28 mouse cellular contexts compared by ENCODE assay signal in genomic region chr7:72089463-72090175, GRCm38 (mm10).
DNase-seq lines count a peak whose midpoint lies in the region; ATAC-seq lines count a peak whose summit lies in the region.
"Had no signal": no experiment of that assay in that cellular context is flagged by ENCODE, and none has a peak within 500 bp of the region (broad histone marks: within the 10 kb centered on the region; RNA-seq: fewer than 3 reads in every experiment).

No protein-coding gene starts in this region.

- no peak overlapping the region for H3K27ac ChIP-seq in limb, embryonic 11.5 days (replicated peaks; ENCODE audit: low read depth, low read length)
- no peak overlapping the region for H3K27ac ChIP-seq in limb, embryonic 10.5 days
- no peak overlapping the region for H3K27ac ChIP-seq in limb, embryonic 12.5 days
- H3K27ac ChIP-seq in forebrain, embryonic 15.5 days (replicated peaks) = no peak overlapping the region
- H3K27ac ChIP-seq: forebrain, embryonic 10.5 days; forebrain, embryonic 13.5 days; gastrocnemius, adult 2 months; heart, embryonic 15.5 days; hindbrain, embryonic 10.5 days; hindbrain, embryonic 13.5 days had no signal

- no peaks in the 10 kb centered on the region for H3K27me3 ChIP-seq in limb, embryonic 11.5 days (ENCODE audit: control insufficient read depth, insufficient read depth, low read length)
- H3K27me3 ChIP-seq in limb, embryonic 10.5 days (ENCODE audit: low read depth, poor library complexity, severe bottlenecking) = peaks cover 6% of the 10 kb centered on the region; the same call in 1 of the 2 replicates
- H3K27me3 ChIP-seq in limb, embryonic 12.5 days = peaks cover 29% of the 10 kb centered on the region
- H3K27me3 ChIP-seq in forebrain, embryonic 15.5 days = no peaks in the 10 kb centered on the region
- H3K27me3 ChIP-seq: CH12.LX; forebrain, embryonic 13.5 days; heart, embryonic 12.5 days; heart, embryonic 15.5 days; hindbrain, embryonic 13.5 days; Patski had no signal

- H3K4me2 ChIP-seq in limb, embryonic 11.5 days (ENCODE audit: low read depth, severe bottlenecking) = no peak overlapping the region
- H3K4me2 ChIP-seq in limb, embryonic 12.5 days = no peak overlapping the region
- H3K4me2 ChIP-seq in forebrain, embryonic 15.5 days (replicated peaks) = no peak overlapping the region
- H3K4me2 ChIP-seq: forebrain, embryonic 13.5 days; heart, embryonic 12.5 days; heart, embryonic 15.5 days; hindbrain, embryonic 13.5 days had no signal

- no peaks in the 10 kb centered on the region for H3K9me3 ChIP-seq in limb, embryonic 11.5 days (ENCODE audit: control insufficient read depth, low read length)
- no peaks in the 10 kb centered on the region for H3K9me3 ChIP-seq in limb, embryonic 10.5 days (replicated peaks)
- no peaks in the 10 kb centered on the region for H3K9me3 ChIP-seq in limb, embryonic 12.5 days
- no peaks in the 10 kb centered on the region for H3K9me3 ChIP-seq in forebrain, embryonic 15.5 days
- H3K9me3 ChIP-seq: forebrain, embryonic 10.5 days; forebrain, embryonic 13.5 days; heart, embryonic 12.5 days; heart, embryonic 15.5 days; hindbrain, embryonic 10.5 days; hindbrain, embryonic 13.5 days had no signal

- H3K36me3 ChIP-seq in limb, embryonic 11.5 days (ENCODE audit: control insufficient read depth, insufficient read depth, low read length) = no peaks in the 10 kb centered on the region
- H3K36me3 ChIP-seq in limb, embryonic 10.5 days = no peaks in the 10 kb centered on the region
- no peaks in the 10 kb centered on the region for H3K36me3 ChIP-seq in limb, embryonic 12.5 days
- no peaks in the 10 kb centered on the region for H3K36me3 ChIP-seq in forebrain, embryonic 15.5 days
- H3K36me3 ChIP-seq: forebrain, embryonic 10.5 days; G1E; heart, embryonic 12.5 days; heart, embryonic 15.5 days; hindbrain, embryonic 10.5 days; hindbrain, embryonic 13.5 days had no signal

- H3K9ac ChIP-seq in limb, embryonic 11.5 days (ENCODE audit: low read length) = no peak overlapping the region
- H3K9ac ChIP-seq in limb, embryonic 12.5 days (replicated peaks) = no peak overlapping the region
- H3K9ac ChIP-seq in forebrain, embryonic 15.5 days (replicated peaks) = no peak overlapping the region
- H3K9ac ChIP-seq: forebrain, embryonic 13.5 days; heart, embryonic 12.5 days; heart, embryonic 15.5 days; hindbrain, embryonic 13.5 days had no signal

- DNase-seq in limb, embryonic 11.5 days (ENCODE audit: low spot score) = no peak
- no peak for DNase-seq in limb, embryonic 10.5 days (ENCODE audit: low spot score)
- no peak for DNase-seq in ovary, postnatal 36 days (ENCODE audit: low spot score)
- no peak for DNase-seq in liver
- DNase-seq: adrenal gland, postnatal 10 days; adrenal gland, postnatal 36 days; B cell, adult 2 months; cerebellum, adult 18-20 months; cerebellum, adult 9-10 months; cerebellum, postnatal 14 days; gastrocnemius, adult 2 months; gastrocnemius, postnatal 14 days; heart, adult 18-20 months; heart, postnatal 10 days; heart, postnatal 36 days had no signal

- ATAC-seq in limb, embryonic 11.5 days (ENCODE audit: insufficient number of reproducible peaks, low FRiP score, low TSS enrichment, low read depth) = peak; percentile 51; the same call in 1 of the 2 replicates
- peak; percentile 10; the same call in 1 of the 2 replicates for ATAC-seq in limb, embryonic 12.5 days (ENCODE audit: insufficient number of reproducible peaks, insufficient read depth, low FRiP score, low TSS enrichment, low read depth)
- ATAC-seq in megakaryocyte, adult 5-6 weeks (ENCODE audit: poor library complexity, severe bottlenecking) = peak; percentile 56; the same call in 1 of the 2 replicates
- ATAC-seq in forebrain, embryonic 15.5 days (replicated peaks) = no peak
- ATAC-seq: forebrain, embryonic 13.5 days; hindbrain, embryonic 16.5 days; Patski had no signal

- H3K4me3 ChIP-seq in limb, embryonic 11.5 days (ENCODE audit: low read depth, low read length) = no peak overlapping the region
- H3K4me3 ChIP-seq in limb, embryonic 10.5 days = no peak overlapping the region
- no peak overlapping the region for H3K4me3 ChIP-seq in limb, embryonic 12.5 days (replicated peaks)
- no peak overlapping the region for H3K4me3 ChIP-seq in forebrain, embryonic 15.5 days
- H3K4me3 ChIP-seq: forebrain, embryonic 10.5 days; forebrain, embryonic 13.5 days; gastrocnemius, adult 2 months; heart, embryonic 12.5 days; heart, embryonic 15.5 days; hindbrain, embryonic 10.5 days; hindbrain, embryonic 13.5 days had no signal

- peaks cover 5% of the 10 kb centered on the region; the same call in 1 of the 2 replicates for H3K4me1 ChIP-seq in limb, embryonic 11.5 days (ENCODE audit: control insufficient read depth, insufficient read depth, low read length)
- peaks cover 12% of the 10 kb centered on the region for H3K4me1 ChIP-seq in limb, embryonic 10.5 days
- peaks cover 4% of the 10 kb centered on the region; the same call in 1 of the 2 replicates for H3K4me1 ChIP-seq in limb, embryonic 12.5 days (replicated peaks)
- H3K4me1 ChIP-seq in forebrain, embryonic 15.5 days = no peaks in the 10 kb centered on the region
- H3K4me1 ChIP-seq: forebrain, embryonic 10.5 days; forebrain, embryonic 13.5 days; heart, embryonic 12.5 days; heart, embryonic 15.5 days; hindbrain, embryonic 10.5 days; hindbrain, embryonic 13.5 days had no signal

- WGBS in limb, embryonic 11.5 days = 38% methylated on average over 3 of the region's 3 CpGs
- 62% methylated on average over 3 of the region's 3 CpGs for WGBS in limb, embryonic 10.5 days
- WGBS in limb, embryonic 12.5 days = 21% methylated on average over 3 of the region's 3 CpGs
- 89% methylated on average over 3 of the region's 3 CpGs for whole genome bisulfite sequencing in forebrain, embryonic 15.5 days
